Mouse (Mus musculus) naive thymus-derived CD4-positive, alpha-beta T cell, adult 2 months (primary cell): ENCODE data around the gene Plxnb2.
A peak's percentile ranks its signal among the peaks of the same experiment; 100 is the strongest.

Experiments
- DNase-seq: peaks from one replicate; pipeline ENCODE4 v3.0.0-alpha.2; 2011; ENCODE audit warnings: low read depth

The Plxnb2 gene

DNA sequence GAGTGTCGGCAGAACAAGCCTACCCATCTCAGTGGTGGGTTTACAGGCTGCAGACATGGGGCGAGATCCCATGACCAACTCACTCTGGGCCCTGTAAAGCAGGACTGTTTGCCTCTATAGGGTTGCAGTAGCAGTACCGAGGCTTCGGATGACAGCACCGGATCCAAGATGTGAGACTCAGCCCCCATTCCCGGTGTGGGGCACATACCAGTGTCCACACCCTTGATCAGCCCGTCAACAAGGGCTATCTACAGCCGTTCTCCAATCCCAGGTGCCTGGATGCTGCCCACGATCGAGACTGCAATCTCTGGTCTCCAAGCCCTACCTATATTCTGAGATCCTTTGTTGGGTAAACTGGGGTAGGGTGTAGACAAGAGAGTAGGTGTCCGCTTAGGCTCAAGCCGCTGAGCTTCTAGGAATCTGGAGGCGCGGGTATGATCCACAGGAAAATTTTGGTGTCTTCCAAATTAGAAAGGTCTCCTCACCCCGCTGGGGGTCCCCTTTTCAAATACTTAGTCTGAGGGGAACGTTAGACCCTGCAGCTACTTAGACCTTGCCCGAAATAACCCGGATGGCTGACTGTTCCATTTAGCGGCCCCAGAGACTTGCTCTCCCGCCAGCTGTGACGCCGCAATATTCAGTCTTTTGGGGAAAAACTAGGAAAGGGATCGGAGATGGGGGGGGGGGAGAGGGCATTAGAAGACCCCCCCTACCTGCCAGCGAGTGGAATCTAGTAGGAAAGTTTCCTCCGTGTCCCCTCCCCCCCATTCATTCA, 31.9 kb downstream of the Plxnb2 start:
- DNase-seq = no peak

DNA sequence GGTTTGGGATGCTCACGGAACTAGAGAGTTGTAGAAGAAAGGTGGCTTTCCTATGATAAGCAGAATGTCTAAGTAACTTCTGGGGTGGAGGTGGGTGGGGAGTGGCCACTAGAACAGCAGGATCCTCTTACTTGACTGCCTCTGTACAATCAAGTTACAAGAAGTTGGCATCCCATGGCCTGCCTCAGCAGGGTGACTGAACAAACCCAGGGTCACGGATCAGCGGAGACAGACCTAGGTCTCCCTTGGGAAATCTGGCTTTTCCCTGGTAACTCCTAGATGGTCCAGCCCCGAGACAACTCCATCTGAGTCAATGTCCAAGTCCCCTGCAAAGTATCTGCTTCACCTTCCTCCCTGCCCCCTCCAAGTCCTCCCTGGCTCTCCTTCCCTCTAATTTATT, 32.7 kb downstream of the Plxnb2 start:
- no peak for DNase-seq

DNA sequence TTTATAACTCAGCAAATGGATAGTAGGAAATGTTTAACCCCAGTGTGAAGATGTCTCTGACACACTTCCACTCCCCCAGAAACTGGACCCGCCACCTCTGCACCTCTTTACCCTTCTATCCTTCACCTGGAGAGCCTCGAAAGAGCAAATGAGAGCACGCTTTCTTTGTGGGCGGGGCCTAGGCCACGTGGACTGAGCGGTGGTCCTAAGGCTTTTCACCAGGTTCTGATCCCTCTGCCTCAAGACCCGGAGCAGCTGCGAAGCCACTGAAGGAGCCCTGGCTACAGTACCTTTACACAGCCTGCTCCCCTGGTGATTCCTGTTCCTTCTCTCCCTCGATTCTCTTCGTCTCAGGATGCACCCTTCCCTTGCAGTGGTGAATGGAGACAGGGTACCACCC, 33.1 kb downstream of the Plxnb2 start:
- DNase-seq = no peak

DNA sequence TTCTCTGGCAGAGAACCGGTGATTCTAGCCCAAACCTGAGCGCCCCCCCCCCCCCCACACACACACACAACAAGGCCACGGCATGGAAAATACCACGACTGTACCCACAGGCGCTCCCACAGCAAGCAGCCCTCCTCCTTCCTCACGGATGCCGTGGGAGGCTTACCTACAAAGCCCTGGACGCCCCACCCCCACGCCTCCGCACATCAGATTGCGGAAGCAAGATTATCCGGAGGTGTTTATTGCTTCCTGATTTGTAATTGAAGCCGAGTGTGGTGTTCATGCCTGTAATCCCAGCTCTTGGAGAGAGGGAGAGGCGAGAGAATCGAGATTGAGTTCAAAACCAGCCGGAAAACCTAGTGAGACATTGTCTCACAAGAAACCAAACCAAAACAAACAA, 33.6 kb downstream of the Plxnb2 start:
- peak; percentile 87 for DNase-seq

DNA sequence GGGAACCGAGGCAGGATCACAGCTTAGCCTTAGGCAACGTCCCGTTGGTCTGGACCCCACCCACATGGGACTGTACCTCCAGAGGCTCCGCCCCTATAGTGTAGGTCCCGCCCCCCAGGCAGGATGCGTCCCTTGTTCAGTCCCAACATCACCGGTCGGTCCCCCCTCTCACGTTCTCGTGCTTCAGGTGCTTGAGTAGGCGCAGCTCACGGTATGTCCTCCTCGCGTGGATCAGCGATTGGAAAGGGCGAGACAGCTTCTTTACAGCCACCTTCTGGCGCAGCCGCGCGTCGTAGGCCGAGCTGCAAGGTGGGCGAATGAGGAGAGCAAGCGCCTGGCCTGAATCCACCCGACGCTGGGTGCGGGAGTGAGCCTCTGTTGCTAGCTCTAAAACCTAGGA, 34.1 kb downstream of the Plxnb2 start:
- DNase-seq = peak; percentile 75

DNA sequence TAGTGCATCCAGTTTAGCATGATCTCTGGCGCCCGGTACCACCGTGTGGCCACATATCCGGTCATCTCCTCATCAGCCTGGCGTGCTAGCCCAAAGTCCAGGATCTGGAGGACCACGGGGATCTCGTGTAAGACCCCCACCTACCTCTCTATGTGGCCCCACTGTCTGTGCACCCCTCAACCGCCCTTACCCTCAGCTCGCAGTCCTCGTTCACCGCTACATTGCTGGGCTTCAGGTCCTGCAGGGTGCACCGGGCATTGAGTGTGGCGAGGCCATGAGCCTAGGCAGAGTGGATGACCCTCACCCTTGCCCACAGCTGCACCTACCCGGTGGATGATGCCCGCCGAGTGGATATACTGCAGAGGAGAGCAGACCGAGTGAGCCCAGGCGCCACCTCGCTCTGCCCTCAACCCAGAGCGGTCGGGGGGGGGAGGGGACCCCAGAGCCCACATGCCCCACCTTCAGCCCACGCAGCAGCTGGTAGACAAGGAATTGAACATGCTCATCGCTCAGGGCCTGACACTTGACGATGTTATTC, 34.7 kb downstream of the Plxnb2 start:
- no peak for DNase-seq

DNA sequence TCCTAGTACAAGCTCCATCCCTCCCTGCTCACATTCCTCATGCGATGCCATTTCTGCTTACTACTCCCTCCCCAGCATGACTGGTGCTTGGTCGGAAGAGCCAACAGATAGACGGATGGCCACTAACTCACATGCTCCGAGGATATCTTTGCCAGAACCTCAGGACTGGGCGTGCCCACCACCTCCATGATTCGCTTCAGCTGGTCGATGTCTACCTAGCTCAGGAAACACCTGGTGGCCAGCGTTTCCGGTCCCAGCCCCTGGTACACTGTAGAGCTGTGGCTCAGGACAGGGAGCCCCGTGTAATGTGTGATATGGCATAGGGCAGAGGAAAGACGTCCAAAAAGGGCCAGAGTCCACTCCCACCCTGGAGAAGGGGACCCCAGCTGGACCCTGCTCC, 35.6 kb downstream of the Plxnb2 start:
- no peak for DNase-seq

DNA sequence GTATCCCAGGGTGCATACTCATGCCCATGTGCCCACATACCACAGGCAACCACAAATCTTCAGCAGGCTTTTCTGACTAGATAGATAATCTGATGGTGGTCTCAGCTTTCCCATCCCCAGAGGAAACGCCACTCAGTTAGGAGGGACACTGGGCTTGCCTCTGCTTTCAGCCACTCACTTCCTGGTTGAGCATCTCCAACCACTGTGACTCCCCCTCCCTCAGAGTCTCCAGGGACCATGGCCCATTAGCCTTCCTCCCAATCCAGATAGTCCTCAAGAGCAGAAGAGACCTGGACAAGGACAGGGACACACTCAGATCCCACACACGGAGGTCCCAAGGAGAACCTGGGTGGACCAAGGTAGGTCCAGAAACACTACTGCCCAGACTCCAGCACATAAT, 37.5 kb downstream of the Plxnb2 start:
- DNase-seq = no peak

DNA sequence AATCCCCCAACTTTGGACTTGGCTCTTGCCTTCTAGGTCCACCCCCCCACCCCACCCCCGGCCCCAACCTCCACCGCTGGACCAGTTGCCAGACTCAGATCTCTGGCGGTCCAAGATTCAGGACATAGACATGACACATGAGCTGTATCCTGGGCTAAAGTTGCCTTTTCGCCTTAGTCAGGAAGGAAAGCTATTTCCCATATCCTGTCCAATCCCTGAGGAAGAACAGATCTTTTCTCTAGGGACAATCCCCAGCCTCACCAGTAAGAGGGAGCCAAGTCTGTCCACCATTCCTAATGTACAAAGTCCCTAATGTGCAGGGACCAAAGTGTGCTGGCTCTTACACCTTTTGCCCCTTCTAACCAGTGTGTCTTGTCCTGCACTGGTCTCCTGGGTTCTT, 38.7 kb downstream of the Plxnb2 start:
- no peak for DNase-seq

DNA sequence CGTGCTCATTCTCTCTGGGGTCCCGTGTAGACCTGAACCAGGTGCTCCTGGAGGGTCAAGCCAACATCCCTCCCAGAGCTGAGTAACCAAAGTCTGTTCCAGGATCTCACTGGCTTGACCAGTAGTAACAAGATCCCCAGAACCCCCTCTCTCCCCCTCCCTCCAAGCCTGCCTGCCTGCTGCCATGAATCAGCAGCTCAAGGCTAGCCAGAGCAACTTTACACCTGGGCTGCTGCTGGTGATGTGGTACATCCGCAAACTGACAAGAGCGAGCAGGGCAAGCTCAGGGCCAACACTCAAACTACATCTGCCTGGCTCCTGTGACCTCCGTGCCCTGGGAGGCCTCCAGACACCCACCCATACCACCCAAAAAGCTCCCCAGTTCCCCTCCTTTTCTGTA, 39.1 kb downstream of the Plxnb2 start:
- no peak for DNase-seq

DNA sequence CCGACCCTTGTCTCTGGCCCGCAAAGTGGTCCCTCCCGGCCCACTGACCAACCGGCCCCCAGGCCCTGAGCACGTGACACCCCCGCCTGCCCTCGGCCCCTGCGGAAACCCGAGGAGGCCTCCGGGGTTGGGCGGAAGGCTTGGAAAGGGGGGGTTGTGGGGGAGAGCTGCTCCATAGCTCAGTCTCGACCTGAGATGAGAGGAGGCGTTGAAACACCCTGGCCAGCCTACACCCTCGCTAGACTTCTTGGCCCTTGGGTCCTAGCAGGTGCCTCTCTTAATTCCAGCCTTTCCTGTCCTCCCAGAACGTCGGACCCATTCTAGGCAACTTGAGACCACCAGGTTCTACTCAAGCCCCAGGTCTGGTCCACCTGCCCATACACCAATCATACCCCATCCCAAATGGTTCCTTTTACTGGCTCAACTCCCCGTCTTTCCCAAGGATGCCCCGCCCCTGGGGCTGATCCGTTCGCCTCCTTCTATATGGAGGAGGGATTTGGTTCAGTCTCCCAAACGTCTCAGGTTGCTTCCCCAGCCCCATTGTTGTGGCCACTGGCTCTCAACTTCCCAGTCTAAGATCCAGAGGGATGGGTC, 39.8 kb downstream of the Plxnb2 start, which contains the start of gene Mapk12:
TSS of gene Mapk12 (minus strand) at position 45 of the 594 bp plus-strand sequence.
- no peak for DNase-seq

DNA sequence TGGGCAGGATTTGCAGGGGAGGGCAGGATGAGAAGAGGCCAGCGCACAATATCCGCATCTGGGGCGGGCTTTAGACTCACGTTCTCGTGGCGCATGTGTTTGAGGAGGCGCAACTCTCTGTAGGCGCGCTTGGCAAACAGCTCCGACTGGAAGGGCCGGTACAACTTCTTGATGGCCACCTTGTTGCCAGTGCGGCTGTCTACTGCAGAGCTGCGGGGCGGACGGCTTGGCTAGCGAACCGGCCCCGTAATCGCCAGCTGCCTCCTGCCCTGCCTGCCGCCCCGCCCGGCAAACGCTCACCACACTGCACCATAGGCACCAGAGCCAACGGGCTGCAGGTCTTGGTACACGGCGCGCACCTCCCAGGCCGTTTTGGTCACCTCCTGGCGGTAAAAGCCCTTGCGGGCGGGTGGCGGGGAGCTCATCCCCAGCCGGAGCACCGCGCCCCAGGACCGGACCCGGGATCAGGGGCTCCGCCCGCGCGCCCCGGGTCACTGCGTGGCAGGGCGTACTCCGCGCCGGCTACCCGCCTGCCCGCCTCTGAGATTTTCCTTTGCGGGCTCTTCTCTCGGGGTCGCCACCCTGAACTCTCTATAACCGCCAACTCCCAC, 40.4 kb downstream of the Plxnb2 start:
- no peak for DNase-seq

DNA sequence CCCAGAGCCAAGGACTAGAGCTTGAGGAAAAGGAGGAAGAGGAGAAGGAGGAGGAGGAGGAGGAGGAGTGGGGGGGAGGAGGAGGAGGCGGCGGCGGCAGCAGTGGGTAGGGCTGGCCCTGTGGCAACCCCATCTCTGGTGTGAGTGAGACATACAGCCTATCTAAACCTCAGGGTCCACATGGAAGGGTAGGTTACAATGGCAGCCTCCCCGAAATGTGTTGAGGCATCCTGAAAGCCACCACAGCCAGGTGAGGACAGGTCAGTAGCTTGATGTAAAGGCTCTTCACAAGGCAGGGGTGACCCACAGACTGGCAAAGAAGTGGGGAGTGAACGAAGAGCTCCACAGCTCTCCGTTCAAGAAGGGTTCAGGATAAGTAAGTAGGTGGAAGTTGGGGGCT, 42.1 kb downstream of the Plxnb2 start:
- no peak for DNase-seq

DNA sequence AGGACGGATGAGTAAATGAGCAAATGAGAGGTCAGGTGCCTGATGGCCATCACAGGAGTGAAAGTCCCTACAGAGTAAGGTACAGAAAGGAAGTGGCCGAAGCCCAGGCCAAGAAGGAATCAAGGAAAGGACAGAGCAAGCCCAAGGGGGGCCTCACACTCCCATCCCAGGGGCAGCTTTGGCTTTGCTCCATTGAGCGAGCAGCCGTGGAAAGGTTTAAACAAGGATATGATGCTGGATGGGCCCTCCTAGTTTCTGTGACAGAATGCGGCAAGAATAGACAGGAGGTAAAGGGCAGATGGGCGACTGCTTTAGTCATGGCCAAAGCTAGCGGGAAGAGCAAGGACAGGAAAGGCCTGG, 42.6 kb downstream of the Plxnb2 start:
- no peak for DNase-seq

DNA sequence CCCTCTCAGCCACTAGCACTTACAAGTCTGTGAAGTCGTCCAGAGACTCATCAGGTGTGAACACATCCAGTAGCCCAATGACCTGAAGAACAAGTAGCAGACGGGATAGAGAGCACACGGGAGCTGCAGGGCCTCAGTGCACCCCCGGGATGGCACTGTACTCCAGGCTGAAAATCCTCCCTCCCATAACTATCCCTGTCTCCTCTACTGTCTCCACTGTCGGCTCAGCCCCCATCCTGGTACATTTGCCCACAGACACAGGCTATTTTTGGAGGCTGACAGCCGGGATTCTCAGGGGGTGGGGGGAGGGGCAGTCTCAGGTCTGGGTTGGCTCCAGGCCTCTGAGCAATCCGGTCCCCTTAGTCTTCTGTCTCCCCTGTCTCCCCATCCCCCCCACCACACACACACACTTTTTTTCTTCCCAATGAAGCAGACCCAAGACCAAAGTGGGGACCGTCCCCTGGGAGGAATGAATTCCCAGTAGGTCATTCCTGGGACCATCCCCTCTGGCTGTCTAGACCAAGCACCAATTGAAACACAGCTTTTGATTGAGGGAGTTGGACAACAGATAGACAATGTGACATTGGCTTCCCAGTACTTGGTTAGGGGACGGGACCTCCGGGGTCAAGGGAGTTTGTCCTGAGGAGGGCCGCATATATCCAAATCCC, 43.1 kb downstream of the Plxnb2 start:
- DNase-seq = no peak

DNA sequence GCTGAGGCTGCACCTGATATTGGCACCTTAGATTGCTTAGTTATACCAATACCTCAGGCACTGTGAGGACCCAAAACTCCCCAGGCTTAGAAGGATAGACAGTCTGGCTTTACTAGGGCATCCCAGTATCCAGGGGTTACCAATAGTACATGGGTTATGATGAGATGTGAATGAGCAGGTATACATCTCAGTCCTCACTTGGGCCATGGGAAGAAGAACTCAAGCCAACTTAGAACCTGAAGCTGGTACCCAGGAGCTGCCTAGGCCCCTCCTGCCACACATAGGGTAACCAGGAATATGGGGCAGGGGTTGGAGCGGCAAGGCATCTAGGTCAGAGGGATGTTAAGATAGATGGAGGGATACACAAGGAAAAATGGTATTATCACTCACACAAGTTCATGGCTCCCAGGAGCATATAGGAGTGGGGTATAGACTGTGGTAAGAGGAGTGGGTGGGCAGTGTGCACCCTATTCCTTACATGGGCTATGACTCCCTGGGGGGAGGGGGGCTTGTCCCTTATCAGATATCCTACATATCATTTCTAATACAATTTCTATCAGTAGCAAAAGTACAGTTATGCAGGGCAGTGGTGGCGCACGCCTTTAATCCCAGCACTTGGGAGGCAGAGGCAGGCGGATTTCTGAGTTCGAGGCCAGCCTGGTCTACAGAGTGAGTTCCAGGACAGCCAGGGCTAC, 44.0 kb downstream of the Plxnb2 start:
- no peak for DNase-seq

DNA sequence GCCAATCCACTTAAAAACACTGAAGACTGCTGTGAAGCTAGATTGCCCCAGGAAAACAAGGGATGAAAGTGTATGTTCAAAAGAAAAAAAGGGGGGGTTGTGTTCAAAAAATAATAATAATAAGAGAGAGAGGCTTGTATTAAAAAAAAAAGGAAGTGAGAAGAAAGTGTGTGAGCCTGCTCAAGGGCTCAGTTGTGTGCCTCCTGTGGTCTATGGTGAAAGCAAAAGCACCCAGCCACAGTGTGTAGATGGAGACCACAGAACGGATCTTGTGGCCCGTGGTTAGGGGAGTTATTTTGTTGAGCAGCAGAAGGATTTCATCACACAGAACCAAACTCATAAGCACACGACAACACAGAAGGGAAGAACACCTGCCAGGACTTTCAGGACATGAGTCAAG, 49.3 kb downstream of the Plxnb2 start:
- peak; percentile 90 for DNase-seq

DNA sequence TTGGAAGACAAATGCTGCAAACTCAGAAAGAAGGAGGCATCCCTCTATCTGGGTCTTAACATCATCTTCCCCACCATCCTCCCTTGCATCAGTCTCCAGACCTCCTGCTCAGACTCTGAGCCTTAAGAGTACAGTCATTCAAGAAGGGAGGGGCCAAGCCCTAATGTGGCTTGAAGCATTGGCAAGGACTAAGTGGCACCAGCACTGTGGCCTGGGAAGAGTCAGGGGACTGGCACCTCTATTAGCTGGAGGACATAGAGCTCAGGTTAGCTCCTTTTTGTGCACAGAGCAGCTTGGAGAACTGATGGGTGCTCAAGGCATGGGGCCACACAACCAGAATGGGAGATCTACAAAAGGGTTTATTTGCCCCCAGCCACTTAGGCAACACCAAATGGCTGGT, 50.3 kb downstream of the Plxnb2 start:
- DNase-seq = no peak

DNA sequence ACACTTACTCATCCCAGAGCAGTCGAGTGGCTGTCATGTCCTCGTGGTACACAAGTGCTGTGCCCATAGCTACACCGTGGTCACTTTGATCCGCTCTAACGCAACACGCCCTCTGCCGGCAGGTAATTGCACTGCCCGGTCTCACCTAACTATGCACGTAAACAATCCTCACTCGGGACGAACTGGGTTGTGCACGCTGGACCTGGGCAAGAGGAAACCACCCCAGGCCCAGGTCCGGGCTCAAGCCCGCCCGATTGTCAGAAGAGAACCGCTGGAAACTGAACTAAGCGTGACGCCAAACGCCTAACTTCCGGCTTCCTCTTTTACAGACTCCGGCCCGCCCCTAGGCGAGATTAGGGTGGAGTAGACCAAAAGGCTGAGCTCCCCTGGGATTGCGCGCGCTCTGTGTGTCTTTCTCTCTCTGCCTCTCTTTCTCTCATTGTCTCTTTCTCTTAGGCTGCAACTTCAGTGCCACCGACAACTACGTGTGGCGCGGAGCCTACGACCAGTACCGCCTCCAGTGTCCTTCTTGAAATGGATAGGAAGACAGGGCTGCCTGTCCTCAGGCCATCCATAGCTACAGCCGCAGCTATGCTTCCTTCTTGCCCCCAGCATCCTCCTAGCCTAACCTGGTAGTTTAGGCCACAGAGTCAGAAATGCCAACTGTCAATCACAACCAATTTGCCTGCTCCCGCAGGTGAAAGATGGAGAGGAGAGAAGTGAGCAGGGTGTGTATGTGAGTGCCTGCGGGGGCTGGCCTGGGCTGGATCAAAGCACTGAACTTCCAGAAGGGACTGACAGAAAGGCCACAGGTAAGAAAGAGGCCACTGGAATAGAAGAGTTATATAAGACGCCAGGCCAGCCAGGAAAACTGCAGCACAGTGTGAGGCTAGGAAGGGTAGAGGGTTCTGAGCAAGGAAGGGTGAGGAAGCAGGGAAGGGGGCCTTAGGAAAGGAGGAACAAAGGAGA, 51.9 kb downstream of the Plxnb2 start, which contains the start of gene Hdac10:
TSS of gene Hdac10 (minus strand) at position 319 of the 969 bp plus-strand sequence.
- peak; percentile 92 for DNase-seq

DNA sequence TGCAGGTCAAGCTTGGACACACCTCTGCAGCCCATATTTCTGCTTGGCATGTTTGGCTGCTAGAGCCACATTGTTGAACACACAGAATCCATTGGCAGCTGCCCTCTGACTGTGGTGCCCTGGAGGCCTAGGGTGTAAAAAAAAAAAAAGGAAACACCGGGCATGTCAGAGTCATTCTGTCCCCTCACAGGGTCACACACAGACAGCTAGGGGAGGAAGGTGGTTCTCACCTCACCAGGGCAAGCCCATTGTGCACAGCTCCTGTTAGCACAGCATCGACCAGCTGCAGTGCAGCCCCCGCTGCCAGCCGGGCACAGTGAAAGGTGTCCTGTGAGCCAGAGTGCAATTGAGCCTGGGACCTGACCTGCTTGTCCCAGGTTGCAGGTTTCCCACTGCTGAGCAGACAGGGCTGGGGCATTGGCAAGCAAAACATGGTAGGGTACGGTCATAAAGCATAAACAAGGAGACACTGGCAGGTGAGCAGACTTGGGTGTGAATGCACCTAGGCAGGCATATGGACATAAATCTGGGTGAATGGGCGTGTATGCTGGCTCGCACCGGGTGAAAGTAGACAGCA, 53.1 kb downstream of the Plxnb2 start:
- DNase-seq = no peak
